Mouse (Mus musculus): Measurements from ENCODE around the gene Emp2. TPM values are rescaled to one million over a fixed set of nuclear protein-coding genes. Genes with fewer than 3 reads are reported as not detected.

Emp2 gene
- polyA plus RNA-seq, 1 experiment: 127 TPM

DNA sequence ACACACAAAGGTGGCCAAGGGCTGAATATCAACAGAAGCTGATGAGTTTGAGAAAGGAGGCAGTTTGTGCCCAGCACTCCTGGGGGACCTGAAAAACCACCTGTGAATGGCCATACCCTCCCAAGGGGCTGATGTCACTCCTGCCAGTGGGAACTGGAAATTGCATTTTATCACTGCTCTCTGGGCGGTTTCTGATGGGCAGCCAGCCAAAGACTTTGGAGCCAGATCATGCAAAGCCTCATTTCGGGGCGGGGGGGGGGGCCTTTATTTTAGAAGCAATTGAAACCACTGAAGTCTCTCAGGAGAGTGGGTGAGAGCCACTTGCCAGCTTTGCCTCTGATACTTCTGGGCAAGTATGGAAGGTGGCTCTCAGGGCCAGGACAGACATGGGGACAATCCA lies 7.7 kb downstream of the Emp2 start:
- TF ChIP-seq POLR2A (IDR thresholded peaks at IDR 0.05; ENCODE audit: low read depth, low read length) (no peak), CTCF (IDR thresholded peaks at IDR 0.05; ENCODE audit: borderline replicate concordance, insufficient read depth, low read length) (no peak)
- Histone ChIP-seq H3K4me3 (ENCODE audit: insufficient read depth, low read length) (no peak overlapping the region), H3K4me1 (ENCODE audit: control insufficient read depth, insufficient read depth, low read length) (peaks cover 7% of the 10 kb centered on the region; the same call in 1 of the 2 replicates), H3K27ac (ENCODE audit: insufficient read depth, low read length) (no peak overlapping the region)

- H3K4me3 ChIP-seq (ENCODE audit: insufficient read depth, low read length): no peak overlapping the region
These were observed 12.4 kb downstream of the Emp2 start for GRCm38 (mm10) chr16:10301337-10301736.

DNA sequence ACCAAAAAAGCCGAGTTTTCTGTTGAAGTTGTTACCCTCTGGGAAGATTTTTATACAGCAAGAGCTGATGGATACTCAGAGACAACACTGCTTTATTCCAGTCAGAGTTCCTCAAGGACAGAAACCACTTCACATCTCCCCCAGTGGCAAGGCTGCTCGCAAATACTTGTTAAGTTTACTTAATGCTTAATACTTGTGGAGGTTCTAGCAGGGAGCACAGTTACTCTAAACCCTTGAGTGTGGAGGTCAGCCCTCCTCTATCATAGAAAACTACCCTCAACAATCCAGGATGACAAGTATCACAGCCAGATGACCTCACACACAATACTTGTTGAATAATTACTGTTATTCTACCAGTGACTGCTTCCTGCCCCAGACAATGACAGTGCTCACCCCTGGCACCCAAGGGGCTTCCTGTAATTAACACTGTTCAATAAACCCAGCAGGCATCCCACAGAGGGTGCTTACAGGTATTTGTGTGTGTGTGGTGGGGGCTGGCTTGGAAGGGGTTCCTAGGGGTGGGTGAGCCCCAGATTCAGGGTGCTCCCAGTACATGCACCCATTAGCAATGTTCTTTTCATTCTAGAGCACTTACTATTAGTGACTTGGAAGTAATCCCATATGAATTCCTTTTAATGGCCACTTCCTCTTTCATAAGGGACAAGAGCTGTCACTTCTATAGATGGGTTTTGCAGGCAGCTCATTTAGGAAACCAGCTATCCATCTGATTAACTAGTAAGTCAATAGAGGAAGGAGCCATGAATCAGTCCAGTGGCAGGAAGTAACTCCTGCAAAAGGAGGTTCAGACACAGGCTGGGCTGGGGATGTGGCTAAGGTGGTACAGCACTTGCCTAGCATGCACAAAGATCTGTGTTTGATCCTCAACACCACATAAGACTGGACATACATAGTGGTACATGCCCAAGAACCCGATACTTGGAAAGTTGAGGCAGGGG lies 13.3 kb downstream of the Emp2 start:
- H3K4me3 ChIP-seq (ENCODE audit: insufficient read depth, low read length): no peak overlapping the region
- no peak overlapping the region for H3K27ac ChIP-seq (ENCODE audit: insufficient read depth, low read length)
- peaks cover 5% of the 10 kb centered on the region; the same call in 1 of the 2 replicates for H3K4me1 ChIP-seq (ENCODE audit: control insufficient read depth, insufficient read depth, low read length)
- TF ChIP-seq CTCF (IDR thresholded peaks at IDR 0.05; ENCODE audit: borderline replicate concordance, insufficient read depth, low read length) (no peak), POLR2A (IDR thresholded peaks at IDR 0.05; ENCODE audit: low read depth, low read length) (no peak)

More at GRCm38 (mm10) chr16:10301337-10301736, 12.4 kb downstream of the Emp2 start:
- Histone ChIP-seq H3K27ac (ENCODE audit: insufficient read depth, low read length) (no peak overlapping the region), H3K4me1 (ENCODE audit: control insufficient read depth, insufficient read depth, low read length) (peaks cover 5% of the 10 kb centered on the region; the same call in 1 of the 2 replicates)
- no peak for TF ChIP-seq CTCF (IDR thresholded peaks at IDR 0.05; ENCODE audit: borderline replicate concordance, insufficient read depth, low read length)
- TF ChIP-seq POLR2A (IDR thresholded peaks at IDR 0.05; ENCODE audit: low read depth, low read length): no peak

GRCm38 (mm10) chr16:10299637-10300036 lies 14.1 kb downstream of the Emp2 start:
- Histone ChIP-seq H3K27ac (ENCODE audit: insufficient read depth, low read length) (no peak overlapping the region), H3K4me3 (ENCODE audit: insufficient read depth, low read length) (no peak overlapping the region), H3K4me1 (ENCODE audit: control insufficient read depth, insufficient read depth, low read length) (peaks cover 5% of the 10 kb centered on the region; the same call in 1 of the 2 replicates)
- TF ChIP-seq POLR2A (IDR thresholded peaks at IDR 0.05; ENCODE audit: low read depth, low read length) (no peak), CTCF (IDR thresholded peaks at IDR 0.05; ENCODE audit: borderline replicate concordance, insufficient read depth, low read length) (no peak)

DNA sequence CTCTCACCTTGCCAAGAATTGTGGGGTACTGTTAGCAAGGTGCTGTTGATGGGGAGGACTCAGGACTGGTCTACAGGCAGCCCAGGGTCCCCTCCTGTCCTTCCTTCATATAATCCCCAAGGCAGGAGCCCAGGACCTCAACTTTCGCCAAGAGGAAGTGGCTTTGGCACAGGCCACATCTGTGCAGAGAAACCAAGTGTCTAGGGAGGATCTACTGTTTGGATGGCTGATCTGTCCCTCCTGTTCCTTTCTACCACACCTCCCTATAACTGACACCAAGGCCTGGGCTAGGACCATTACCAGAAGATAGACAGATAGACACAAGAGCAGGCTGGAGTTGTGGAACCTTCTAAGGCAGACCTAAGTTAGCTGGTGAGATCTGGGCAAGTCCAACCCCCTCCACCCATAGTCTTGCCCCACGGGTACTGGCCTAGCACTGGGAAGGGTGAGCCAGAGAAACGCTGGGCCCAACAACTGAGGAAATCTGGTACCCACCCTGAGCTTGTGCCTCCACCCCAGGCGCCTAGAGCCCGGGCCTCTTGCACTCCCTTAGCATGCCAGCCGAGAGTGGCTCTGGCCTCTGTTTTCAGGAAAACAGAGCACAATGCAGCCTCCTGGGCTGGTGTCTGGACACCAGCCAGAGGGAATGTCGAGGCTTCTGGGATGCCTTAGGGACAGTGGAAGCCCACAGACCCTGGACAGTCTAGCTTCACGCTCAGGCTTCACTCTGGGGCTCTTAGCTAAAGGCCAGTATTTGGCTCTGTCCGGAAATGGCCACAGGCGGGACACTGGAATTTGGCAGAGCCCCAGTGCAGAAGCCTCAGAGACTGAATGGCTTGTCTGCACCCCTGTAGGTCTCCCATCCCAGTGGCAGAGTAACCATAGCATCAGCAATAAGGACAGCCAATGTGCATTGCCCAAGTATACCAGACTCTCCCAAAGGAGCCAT lies 15.8 kb downstream of the Emp2 start:
- Histone ChIP-seq H3K27ac (ENCODE audit: insufficient read depth, low read length) (no peak overlapping the region), H3K4me3 (ENCODE audit: insufficient read depth, low read length) (no peak overlapping the region), H3K4me1 (ENCODE audit: control insufficient read depth, insufficient read depth, low read length) (peaks cover 5% of the 10 kb centered on the region; the same call in 1 of the 2 replicates)
- no peak for TF ChIP-seq CTCF (IDR thresholded peaks at IDR 0.05; ENCODE audit: borderline replicate concordance, insufficient read depth, low read length)

- peak overlapping the region; percentile 30; the same call in 1 of the 2 replicates for H3K27ac ChIP-seq (ENCODE audit: insufficient read depth, low read length)
- no peak overlapping the region for H3K4me3 ChIP-seq (ENCODE audit: insufficient read depth, low read length)
- TF ChIP-seq POLR2A (IDR thresholded peaks at IDR 0.05; ENCODE audit: low read depth, low read length) (no peak), CTCF (IDR thresholded peaks at IDR 0.05; ENCODE audit: borderline replicate concordance, insufficient read depth, low read length) (no peak)
- H3K4me1 ChIP-seq (ENCODE audit: control insufficient read depth, insufficient read depth, low read length): peaks cover 10% of the 10 kb centered on the region
These were observed 25.7 kb downstream of the Emp2 start for GRCm38 (mm10) chr16:10288115-10288514.

- Histone ChIP-seq H3K27ac (ENCODE audit: insufficient read depth, low read length) (peak overlapping the region; percentile 79), H3K4me3 (ENCODE audit: insufficient read depth, low read length) (no peak overlapping the region), H3K4me1 (ENCODE audit: control insufficient read depth, insufficient read depth, low read length) (peaks cover 10% of the 10 kb centered on the region)
- TF ChIP-seq CTCF (IDR thresholded peaks at IDR 0.05; ENCODE audit: borderline replicate concordance, insufficient read depth, low read length): no peak
- TF ChIP-seq POLR2A (IDR thresholded peaks at IDR 0.05; ENCODE audit: low read depth, low read length): peak; percentile 39; the same call in 1 of the 2 replicates
These were observed 27.1 kb downstream of the Emp2 start for GRCm38 (mm10) chr16:10286513-10287268.

DNA sequence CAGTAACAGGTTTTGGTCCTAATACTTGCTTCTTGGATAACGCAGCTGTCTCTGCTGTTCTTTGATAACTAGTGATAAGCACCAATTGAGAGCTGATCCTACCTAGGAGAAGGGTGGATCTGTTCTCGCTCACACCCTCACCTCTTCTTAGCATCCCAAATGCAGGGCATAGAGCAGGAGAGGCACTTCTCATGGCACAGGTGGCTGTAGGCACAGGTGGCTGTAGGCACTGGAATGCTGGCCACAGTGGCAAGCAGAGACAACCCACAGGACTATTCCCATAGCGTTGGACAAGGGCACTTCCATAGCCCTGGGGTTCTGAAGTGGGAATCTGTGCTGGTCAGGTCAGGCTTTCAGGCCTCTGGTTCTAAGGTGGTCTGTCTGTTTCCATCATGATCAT lies 31.9 kb downstream of the Emp2 start:
- Histone ChIP-seq H3K27ac (ENCODE audit: insufficient read depth, low read length) (no peak overlapping the region), H3K4me1 (ENCODE audit: control insufficient read depth, insufficient read depth, low read length) (peaks cover 9% of the 10 kb centered on the region), H3K4me3 (ENCODE audit: insufficient read depth, low read length) (no peak overlapping the region)
- no peak for TF ChIP-seq POLR2A (IDR thresholded peaks at IDR 0.05; ENCODE audit: low read depth, low read length)
- no peak for TF ChIP-seq CTCF (IDR thresholded peaks at IDR 0.05; ENCODE audit: borderline replicate concordance, insufficient read depth, low read length)

Data from embryonic fibroblast, embryonic 13.5 days (primary cell).